Mouse (Mus musculus) embryonic fibroblast, embryonic 13.5 days (primary cell): ENCODE measurements at regions not wholly inside any gene's neighbourhood (a gene's known extent, or its start where the extent isn't known, plus 50 kb on each side); places are given as distances from the start of the nearest gene placed in this dataset.

Source experiments
- CTCF ChIP-seq: IDR thresholded peaks from 2 replicates; pipeline ENCODE4 v1.5.1; 2011; ENCODE audit warnings: mild to moderate bottlenecking, control low read depth, low read length, moderate library complexity, borderline replicate concordance; ENCODE audit not compliant: insufficient read depth
- POLR2A ChIP-seq: IDR thresholded peaks from 2 replicates; pipeline ENCODE4 v1.6.1; 2011; ENCODE audit warnings: low read depth, mild to moderate bottlenecking, control low read depth, low read length, moderate library complexity

GRCm38 (mm10) chr6:89037901-89038300 is 135.8 kb downstream of the Tpra1 start:
- TF ChIP-seq CTCF: no peak
- TF ChIP-seq POLR2A: no peak
